Mouse (Mus musculus) midbrain, embryonic 11.5 days (tissue): ENCODE results near the gene Nupr1l. TPM values are rescaled to one million over a fixed set of nuclear protein-coding genes. Genes with fewer than 3 reads are reported as not detected.
A peak's percentile ranks its signal among the peaks of the same experiment; 100 is the strongest.
"Not testable (repeated sequence)": the region's sequence is repeated elsewhere in the genome, so short reads cannot be mapped to it uniquely, and the experiment has no call there.

Experiments
- ATAC-seq: fragments of 200-750 bp; cut with Nextera tagmentation; 2 replicates; pipeline ENCODE4 v1.8.0; 2017; ENCODE audit warnings: moderate TSS enrichment, moderate library complexity; ENCODE audit not compliant: low FRiP score
- DNase-seq: peaks from one replicate; pipeline ENCODE4 v3.0.0; 2015; ENCODE audit warnings: low spot score; ENCODE audit errors: missing footprints
- H3K27ac ChIP-seq: fragments of 300-500 bp; sonication (generic); 2 replicates; pipeline ENCODE4 v1.5.1; 2014; ENCODE audit warnings: low read depth, low read length
- H3K27me3 ChIP-seq: fragments of 300-500 bp; sonication (generic); 2 replicates; pipeline ENCODE4 v1.6.1; 2014; ENCODE audit warnings: mild to moderate bottlenecking, low read length, moderate library complexity, mixed read lengths; ENCODE audit not compliant: control insufficient read depth, insufficient read depth
- H3K36me3 ChIP-seq: fragments of 300-500 bp; sonication (generic); 2 replicates; pipeline ENCODE4 v1.6.1; 2014; ENCODE audit warnings: mild to moderate bottlenecking, low read length, moderate library complexity, mixed read lengths; ENCODE audit not compliant: control insufficient read depth, insufficient read depth
- H3K4me1 ChIP-seq: fragments of 300-500 bp; sonication (generic); 2 replicates; pipeline ENCODE4 v1.6.1; 2014; ENCODE audit warnings: low read length; ENCODE audit not compliant: control insufficient read depth, insufficient read depth
- H3K4me2 ChIP-seq: fragments of 300-500 bp; sonication (generic); 2 replicates; pipeline ENCODE4 v1.6.1; 2014; ENCODE audit warnings: mild to moderate bottlenecking, moderate library complexity
- H3K4me3 ChIP-seq: fragments of 300-500 bp; sonication (generic); 2 replicates; pipeline ENCODE4 v1.5.1; 2014; ENCODE audit warnings: low read depth, low read length
- H3K9ac ChIP-seq: fragments of 300-500 bp; sonication (generic); 2 replicates; pipeline ENCODE4 v1.6.1; 2014; ENCODE audit warnings: low read length
- H3K9me3 ChIP-seq: fragments of 300-500 bp; sonication (generic); 2 replicates; pipeline ENCODE4 v1.6.1; 2016; ENCODE audit warnings: low read length; ENCODE audit not compliant: control insufficient read depth
- WGBS: fragments of 180-500 bp; shearing (Covaris S2); extraction: QIAGEN DNeasy Blood & Tissue Kit; methylation state at CpG from one replicate; pipeline ENCODE4 v1.1.7; 2014; 5-methylcytosine and 5-hydroxymethylcytosine counted together
- polyA plus RNA-seq: library from polyadenylated mRNA; unstranded; fragments of >200 nt; fragmentation: Nextera tagmentation; extraction: Ambion mirVana; gene quantifications from 2 replicates; pipeline ENCODE4 v1.2.1, GENCODE M21; 2014

Gene Nupr1l
- polyA plus RNA-seq, 1 experiment from 2014 or later, result 3.7 TPM

- Histone ChIP-seq H3K27ac (peak overlapping the region; percentile 91; the same call in 1 of the 2 replicates), H3K9me3 (no peaks in the 10 kb centered on the region), H3K9ac (peak overlapping the region; percentile 82), H3K4me3 (peak overlapping the region; percentile 63), H3K27me3 (no peaks in the 10 kb centered on the region), H3K4me1 (peaks cover 8% of the 10 kb centered on the region), H3K36me3 (no peaks in the 10 kb centered on the region), H3K4me2 (peak overlapping the region; percentile 78)
- WGBS, result 38% methylated on average over 4 of the region's 4 CpGs
- no peak for DNase-seq
- no peak for ATAC-seq
Measured at GRCm38 (mm10) chr5:129907775-129908174, 565 bp upstream of the Nupr1l start.

- ATAC-seq, result no peak
- peak overlapping the region; percentile 78 for H3K4me2 ChIP-seq
- peaks cover 8% of the 10 kb centered on the region for H3K4me1 ChIP-seq
- WGBS, result 76% methylated on average over 9 of the region's 9 CpGs
- H3K27ac ChIP-seq, result peak overlapping the region; percentile 91; the same call in 1 of the 2 replicates
- H3K27me3 ChIP-seq, result no peaks in the 10 kb centered on the region
- peak overlapping the region; percentile 63; the same call in 1 of the 2 replicates for H3K4me3 ChIP-seq
- no peak overlapping the region; the same call in 1 of the 2 replicates for H3K9ac ChIP-seq
- no peaks in the 10 kb centered on the region for H3K9me3 ChIP-seq
- H3K36me3 ChIP-seq, result no peaks in the 10 kb centered on the region
- DNase-seq, result no peak
Measured at GRCm38 (mm10) chr5:129909147-129909546, 807 bp downstream of the Nupr1l start.

GRCm38 (mm10) chr5:129909591-129909990 lies 1.3 kb downstream of the Nupr1l start:
- no peak overlapping the region for H3K4me3 ChIP-seq

GRCm38 (mm10) chr5:129914024-129914423 lies 5.7 kb downstream of the Nupr1l start:
- H3K9ac ChIP-seq, result no peak overlapping the region
- H3K27me3 ChIP-seq, result no peaks in the 10 kb centered on the region
- H3K4me2 ChIP-seq, result no peak overlapping the region
- no peak overlapping the region for H3K4me3 ChIP-seq
- no peaks in the 10 kb centered on the region for H3K36me3 ChIP-seq
- peaks cover 2% of the 10 kb centered on the region for H3K4me1 ChIP-seq
- no peak overlapping the region for H3K27ac ChIP-seq
- ATAC-seq (no peak), DNase-seq (no peak)
- 25% methylated on average over 2 of the region's 2 CpGs for WGBS
- no peaks in the 10 kb centered on the region for H3K9me3 ChIP-seq

More at GRCm38 (mm10) chr5:129909591-129909990, 1.3 kb downstream of the Nupr1l start:
- no peak overlapping the region for H3K4me2 ChIP-seq
- H3K9ac ChIP-seq, result no peak overlapping the region
- DNase-seq (no peak), ATAC-seq (no peak)
- no peak overlapping the region for H3K27ac ChIP-seq
- H3K9me3 ChIP-seq, result no peaks in the 10 kb centered on the region
- peaks cover 8% of the 10 kb centered on the region for H3K4me1 ChIP-seq
- no peaks in the 10 kb centered on the region for H3K27me3 ChIP-seq
- 81% methylated on average over 7 of the region's 7 CpGs for WGBS
- H3K36me3 ChIP-seq, result no peaks in the 10 kb centered on the region

GRCm38 (mm10) chr5:129915491-129915890 lies 7.2 kb downstream of the Nupr1l start:
- not testable (repeated sequence) for H3K27me3 ChIP-seq, H3K9me3 ChIP-seq, H3K36me3 ChIP-seq, H3K4me1 ChIP-seq, H3K4me2 ChIP-seq, ATAC-seq, H3K4me3 ChIP-seq, H3K27ac ChIP-seq, H3K9ac ChIP-seq, DNase-seq
- 90% methylated on average over 11 of the region's 11 CpGs for WGBS

GRCm38 (mm10) chr5:129918065-129918651 lies 9.8 kb downstream of the Nupr1l start:
- Histone ChIP-seq H3K4me1 (no peaks in the 10 kb centered on the region), H3K36me3 (no peaks in the 10 kb centered on the region), H3K4me3 (no peak overlapping the region), H3K27me3 (no peaks in the 10 kb centered on the region), H3K9me3 (no peaks in the 10 kb centered on the region), H3K9ac (no peak overlapping the region), H3K27ac (no peak overlapping the region), H3K4me2 (no peak overlapping the region)
- WGBS, result 89% methylated on average over 24 of the region's 24 CpGs
- DNase-seq (no peak), ATAC-seq (no peak)

- ATAC-seq (no peak), DNase-seq (no peak)
- no peak overlapping the region for H3K4me3 ChIP-seq
- H3K4me1 ChIP-seq, result no peaks in the 10 kb centered on the region
- H3K27me3 ChIP-seq, result no peaks in the 10 kb centered on the region
- no peak overlapping the region for H3K9ac ChIP-seq
- no peak overlapping the region for H3K4me2 ChIP-seq
- H3K9me3 ChIP-seq, result no peaks in the 10 kb centered on the region
- 84% methylated on average over 9 of the region's 9 CpGs for WGBS
- H3K36me3 ChIP-seq, result no peaks in the 10 kb centered on the region
- no peak overlapping the region for H3K27ac ChIP-seq
Measured at GRCm38 (mm10) chr5:129918752-129919151, 10.4 kb downstream of the Nupr1l start.

- H3K9me3 ChIP-seq, result no peaks in the 10 kb centered on the region
- no peak overlapping the region for H3K4me3 ChIP-seq
- no peaks in the 10 kb centered on the region for H3K4me1 ChIP-seq
- ATAC-seq, result no peak
- 71% methylated on average over 8 of the region's 8 CpGs for WGBS
- no peak for DNase-seq
- H3K27me3 ChIP-seq, result no peaks in the 10 kb centered on the region
- no peaks in the 10 kb centered on the region for H3K36me3 ChIP-seq
- H3K27ac ChIP-seq, result no peak overlapping the region
- no peak overlapping the region for H3K4me2 ChIP-seq
- H3K9ac ChIP-seq, result no peak overlapping the region
Measured at GRCm38 (mm10) chr5:129919320-129919719, 11.0 kb downstream of the Nupr1l start.

GRCm38 (mm10) chr5:129921972-129922371 lies 13.6 kb downstream of the Nupr1l start:
- Histone ChIP-seq H3K27me3 (no peaks in the 10 kb centered on the region), H3K9ac (no peak overlapping the region), H3K9me3 (no peaks in the 10 kb centered on the region), H3K27ac (no peak overlapping the region), H3K36me3 (no peaks in the 10 kb centered on the region), H3K4me2 (no peak overlapping the region), H3K4me3 (no peak overlapping the region), H3K4me1 (no peaks in the 10 kb centered on the region)
- ATAC-seq (no peak), DNase-seq (no peak)
- 92% methylated on average over 4 of the region's 4 CpGs for WGBS
